Mouse (Mus musculus) Patski (cell line): ENCODE measurements at regions not wholly inside any gene's neighbourhood (a gene's known extent, or its start where the extent isn't known, plus 50 kb on each side); places are given as distances from the start of the nearest gene placed in this dataset.

Source experiments
- ATAC-seq: fragments of 100-300 bp; one replicate; pipeline ENCODE4 v1.8.0; 2021
- CTCF ChIA-PET: fragments of 350-600 bp; sonication (Branson Sonifier 250); formaldehyde crosslinking; loops from one replicate; lab custom pipeline; 2022; ENCODE audit warnings: inconsistent platforms; lab: Charles Lee
- POLR2A ChIA-PET: fragments of 350-600 bp; sonication (Branson Sonifier 250); formaldehyde crosslinking; loops from one replicate; lab custom pipeline; 2022; ENCODE audit warnings: antibody characterized with exemption, inconsistent platforms; lab: Charles Lee
- DNase-seq: peaks from one replicate; pipeline ENCODE4 v3.0.0-alpha.2; 2011; ENCODE audit warnings: low read depth, low spot score
- H3K27me3 ChIP-seq: fragments of 371-371 bp; one replicate; pipeline ENCODE4 v1.5.1; 2021
- CTCF ChIP-seq: fragments of 100-300 bp; IDR thresholded peaks from one replicate; pipeline ENCODE4 v1.5.1; 2021
- in situ Hi-C: fragments of 300-500 bp; cut with MboI; formaldehyde crosslinking; loops from 3 replicates; pipeline ENCODE4 v1.11.1; 2018; ENCODE audit warnings: low pct_unique_long_range_greater_than_20kb, mixed read lengths

- in situ Hi-C loops = no loop called here
- DNase-seq (no peak), ATAC-seq (no peak)
- no peaks in the 10 kb centered on the region for H3K27me3 ChIP-seq
- ChIA-PET CTCF (no interaction called here), POLR2A (interaction anchor here (0.6 to 0.7 kb wide), 2 partner anchors 8 to 109 kb away, joined by 3 to 5 read pairs; no protein-coding TSS in a partner anchor)
- TF ChIP-seq CTCF = no peak
These were observed 261.5 kb downstream of the 4933412E24Rik start for GRCm38 (mm10) chr15:59754906-59755305.

- DNase-seq (no peak), ATAC-seq (no peak)
- TF ChIP-seq CTCF = no peak
- in situ Hi-C loops = no loop called here
- H3K27me3 ChIP-seq = no peaks in the 10 kb centered on the region
- ChIA-PET CTCF (no interaction called here), POLR2A (no interaction called here)
These were observed 264.1 kb downstream of the 4933412E24Rik start for GRCm38 (mm10) chr15:59752277-59752676.

- ATAC-seq (peak; percentile 84), DNase-seq (no peak)
- ChIA-PET CTCF (no interaction called here), POLR2A (interaction anchor here (0.6 to 0.9 kb wide), 2 partner anchors 97 to 809 kb away, joined by 3 read pairs; no protein-coding TSS in a partner anchor)
- no peak for TF ChIP-seq CTCF
- in situ Hi-C loops = no loop called here
- no peaks in the 10 kb centered on the region for H3K27me3 ChIP-seq
These were observed 270.1 kb downstream of the 4933412E24Rik start for GRCm38 (mm10) chr15:59746290-59746689.

GRCm38 (mm10) chr15:59744411-59744931 lies 271.9 kb downstream of the 4933412E24Rik start:
- no peak for DNase-seq
- ChIA-PET CTCF (interaction anchor here (0.6 to 1.1 kb wide), 4 partner anchors 9 to 38 kb away, joined by 3 to 4 read pairs (median 3); no protein-coding TSS in a partner anchor), POLR2A (interaction anchor here (0.7 to 1.2 kb wide), 2 partner anchors 15 to 82 kb away, joined by 3 to 4 read pairs; no protein-coding TSS in a partner anchor)
- ATAC-seq = no peak
- in situ Hi-C loops = no loop called here
- no peak for TF ChIP-seq CTCF
- no peaks in the 10 kb centered on the region for H3K27me3 ChIP-seq

- H3K27me3 ChIP-seq = no peaks in the 10 kb centered on the region
- ChIA-PET POLR2A (no interaction called here), CTCF (interaction anchor here (2.5 kb wide), 1 partner anchor 13 kb away, joined by 6 read pairs; no protein-coding TSS in a partner anchor)
- in situ Hi-C loops = no loop called here
- no peak for TF ChIP-seq CTCF
- no peak for DNase-seq
- ATAC-seq = no peak
These were observed 277.2 kb downstream of the 4933412E24Rik start for GRCm38 (mm10) chr15:59739197-59739596.

GRCm38 (mm10) chr15:59737247-59737646 lies 279.2 kb downstream of the 4933412E24Rik start:
- no peak for DNase-seq
- ATAC-seq = no peak
- in situ Hi-C loops = no loop called here
- no peak for TF ChIP-seq CTCF
- H3K27me3 ChIP-seq = no peaks in the 10 kb centered on the region
- CTCF ChIA-PET = interaction anchor here (1.0 kb wide), 1 partner anchor 8 kb away, joined by 3 read pairs; no protein-coding TSS in a partner anchor
- POLR2A ChIA-PET = interaction anchor here (0.9 to 1.1 kb wide), 2 partner anchors 21 to 54 kb away, joined by 3 to 6 read pairs; no protein-coding TSS in a partner anchor

GRCm38 (mm10) chr15:59734376-59734775 lies 282.0 kb downstream of the 4933412E24Rik start:
- no peak for ATAC-seq
- in situ Hi-C loops = no loop called here
- DNase-seq = no peak
- no peak for TF ChIP-seq CTCF
- ChIA-PET POLR2A (no interaction called here), CTCF (no interaction called here)
- H3K27me3 ChIP-seq = no peaks in the 10 kb centered on the region

GRCm38 (mm10) chr15:59733932-59734331 lies 282.5 kb downstream of the 4933412E24Rik start:
- no peaks in the 10 kb centered on the region for H3K27me3 ChIP-seq
- ATAC-seq (no peak), DNase-seq (no peak)
- TF ChIP-seq CTCF = no peak
- ChIA-PET POLR2A (no interaction called here), CTCF (interaction anchor here (1.2 kb wide), 1 partner anchor 9 kb away, joined by 3 read pairs; no protein-coding TSS in a partner anchor)
- in situ Hi-C loops = no loop called here

- ChIA-PET POLR2A (no interaction called here), CTCF (interaction anchor here (1.2 kb wide), 1 partner anchor 10 kb away, joined by 3 read pairs; no protein-coding TSS in a partner anchor)
- H3K27me3 ChIP-seq = no peaks in the 10 kb centered on the region
- DNase-seq (no peak), ATAC-seq (no peak)
- no peak for TF ChIP-seq CTCF
- in situ Hi-C loops = no loop called here
These were observed 283.2 kb downstream of the 4933412E24Rik start for GRCm38 (mm10) chr15:59733031-59733810.

- ChIA-PET CTCF (interaction anchor here (0.9 to 1.0 kb wide), 2 partner anchors 10 to 95 kb away, joined by 3 read pairs; no protein-coding TSS in a partner anchor), POLR2A (interaction anchor here (0.7 kb wide), 2 partner anchors 19 to 25 kb away, joined by 5 read pairs; no protein-coding TSS in a partner anchor)
- no peaks in the 10 kb centered on the region for H3K27me3 ChIP-seq
- in situ Hi-C loops = no loop called here
- ATAC-seq = peak; percentile 49
- TF ChIP-seq CTCF = no peak
- no peak for DNase-seq
These were observed 285.3 kb downstream of the 4933412E24Rik start for GRCm38 (mm10) chr15:59731129-59731528.
